Mouse (Mus musculus): ENCODE measurements at regions not wholly inside any gene's neighbourhood (a gene's known extent, or its start where the extent isn't known, plus 50 kb on each side); places are given as distances from the start of the nearest gene placed in this dataset.

DNA sequence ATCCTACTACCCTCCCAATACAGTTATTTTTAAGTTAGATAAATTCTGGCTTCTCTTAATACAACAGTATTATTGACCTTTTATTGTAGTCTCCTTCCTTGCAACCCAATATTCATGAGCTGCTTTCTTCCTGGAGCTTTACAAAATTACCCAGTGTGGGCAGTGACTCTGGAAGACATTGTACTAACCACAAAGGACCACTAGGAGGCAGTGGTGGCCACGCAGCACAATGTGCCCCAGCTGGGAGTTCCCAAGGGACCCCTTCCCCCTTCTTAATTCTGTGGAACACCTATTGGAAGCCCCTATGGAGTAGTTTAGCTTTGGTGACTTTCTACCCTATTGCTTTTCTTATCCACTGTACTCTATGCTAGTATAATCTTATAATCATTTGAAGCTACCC, 118.8 kb upstream of the Dlgap1 start:
- peak; percentile 28; the same call in 1 of the 2 replicates for TF ChIP-seq CTCF (IDR thresholded peaks at IDR 0.05; ENCODE audit: borderline replicate concordance, extremely low read depth, insufficient read depth, insufficient read length)
- no peak for TF ChIP-seq POLR2A (IDR thresholded peaks at IDR 0.05; ENCODE audit: borderline replicate concordance, extremely low read depth, insufficient read depth, insufficient read length, poor library complexity, severe bottlenecking)
